Mouse (Mus musculus): ENCODE results near the gene Iqschfp.

GRCm38 (mm10) chr3:68412262-68412661 is 520.2 kb downstream of the Iqschfp start:
- TF ChIP-seq CTCF (IDR thresholded peaks at IDR 0.05; ENCODE audit: control insufficient read depth, insufficient read depth, insufficient replicate concordance, low read depth, low read length), result no peak
- no peak for TF ChIP-seq POLR2A (IDR thresholded peaks at IDR 0.05; ENCODE audit: control insufficient read depth, low read depth, low read length)
